Mouse (Mus musculus): ENCODE data around the gene Pitx2. TPM values are rescaled to one million over a fixed set of nuclear protein-coding genes. Genes with fewer than 3 reads are reported as not detected.

The Pitx2 gene
- total RNA-seq (2021) = 1 to 10 TPM in 1 of 2 experiments, under 1 TPM in 1; 0.43 to 1.1 TPM

- no peak for DNase-seq
- intact Hi-C loops (cut with DNase I) = loop anchor here (5.0 to 10.0 kb wide), 2 partner anchors 313 to 1195 kb away; no protein-coding TSS in a partner anchor
Observed at GRCm38 (mm10) chr3:129199609-129200500, at the start of gene Pitx2. Pitx2 (plus strand) TSS chr3:129199878.

- DNase-seq = no peak
- intact Hi-C loops (cut with DNase I) = no loop called here
Observed at GRCm38 (mm10) chr3:129150001-129150400, 49.7 kb upstream of the Pitx2 start.

- intact Hi-C loops (cut with DNase I) = no loop called here
Observed at GRCm38 (mm10) chr3:129151096-129151685, 48.5 kb upstream of the Pitx2 start.

GRCm38 (mm10) chr3:129158812-129159370 is 40.8 kb upstream of the Pitx2 start:
- intact Hi-C loops (cut with DNase I) = no loop called here
- DNase-seq = no peak

More at GRCm38 (mm10) chr3:129151096-129151685, 48.5 kb upstream of the Pitx2 start:
- no peak for DNase-seq

GRCm38 (mm10) chr3:129161333-129162035 is 38.2 kb upstream of the Pitx2 start:
- intact Hi-C loops (cut with DNase I) = no loop called here
- DNase-seq = no peak

- intact Hi-C loops (cut with DNase I) = no loop called here
- no peak for DNase-seq
Observed at GRCm38 (mm10) chr3:129164246-129164645, 35.4 kb upstream of the Pitx2 start.

- intact Hi-C loops (cut with DNase I) = no loop called here
- DNase-seq = peak; percentile 8 to 17
Observed at GRCm38 (mm10) chr3:129165715-129166114, 34.0 kb upstream of the Pitx2 start.

- DNase-seq = no peak
- intact Hi-C loops (cut with DNase I) = no loop called here
Observed at GRCm38 (mm10) chr3:129166684-129167083, 33.0 kb upstream of the Pitx2 start.

- intact Hi-C loops (cut with DNase I) = no loop called here
- no peak for DNase-seq
Observed at GRCm38 (mm10) chr3:129170416-129170815, 29.3 kb upstream of the Pitx2 start.

GRCm38 (mm10) chr3:129171789-129172188 is 27.9 kb upstream of the Pitx2 start:
- intact Hi-C loops (cut with DNase I) = no loop called here
- no peak for DNase-seq

- no peak for DNase-seq
Observed at GRCm38 (mm10) chr3:129194436-129194835, 5.2 kb upstream of the Pitx2 start.

GRCm38 (mm10) chr3:129195036-129195435 is 4.6 kb upstream of the Pitx2 start:
- intact Hi-C loops (cut with DNase I) = no loop called here
- no peak for DNase-seq

More at GRCm38 (mm10) chr3:129194436-129194835, 5.2 kb upstream of the Pitx2 start:
- intact Hi-C loops (cut with DNase I) = no loop called here

GRCm38 (mm10) chr3:129195816-129196549 is 3.7 kb upstream of the Pitx2 start:
- no peak for DNase-seq

GRCm38 (mm10) chr3:129196550-129196919 is 3.1 kb upstream of the Pitx2 start:
- no peak for DNase-seq
- intact Hi-C loops (cut with DNase I) = no loop called here

More at GRCm38 (mm10) chr3:129195816-129196549, 3.7 kb upstream of the Pitx2 start:
- intact Hi-C loops (cut with DNase I) = no loop called here

GRCm38 (mm10) chr3:129197035-129197434 is 2.6 kb upstream of the Pitx2 start:
- intact Hi-C loops (cut with DNase I) = no loop called here

GRCm38 (mm10) chr3:129197786-129198626 is 1.7 kb upstream of the Pitx2 start:
- no peak for DNase-seq
- intact Hi-C loops (cut with DNase I) = no loop called here

More at GRCm38 (mm10) chr3:129197035-129197434, 2.6 kb upstream of the Pitx2 start:
- no peak for DNase-seq

- intact Hi-C loops (cut with DNase I) = no loop called here
Observed at GRCm38 (mm10) chr3:129198627-129198903, 1.1 kb upstream of the Pitx2 start.

GRCm38 (mm10) chr3:129199160-129199608 is 494 bp upstream of the Pitx2 start:
- no peak for DNase-seq
- intact Hi-C loops (cut with DNase I) = no loop called here

More at GRCm38 (mm10) chr3:129198627-129198903, 1.1 kb upstream of the Pitx2 start:
- DNase-seq = no peak

- intact Hi-C loops (cut with DNase I) = loop anchor here (5.0 to 10.0 kb wide), 2 partner anchors 313 to 1196 kb away; no protein-coding TSS in a partner anchor
- DNase-seq = no peak
Observed at GRCm38 (mm10) chr3:129200501-129200890, 818 bp downstream of the Pitx2 start.
